Mouse (Mus musculus): ENCODE results near the gene Wdr27.

GRCm38 (mm10) chr17:14949161-14949827 is 6.3 kb upstream of the Wdr27 start:
- TF ChIP-seq CTCF (IDR thresholded peaks at IDR 0.05; ENCODE audit: control insufficient read depth, insufficient read depth, insufficient replicate concordance, low read depth, low read length), result no peak
- no peak for TF ChIP-seq POLR2A (IDR thresholded peaks at IDR 0.05; ENCODE audit: control insufficient read depth, low read depth, low read length)

Data from testis, adult 2 months (tissue).